Mouse (Mus musculus) CH12.LX (cell line): Measurements from ENCODE around the gene Ror2.
"Not testable (repeated sequence)": the region's sequence is repeated elsewhere in the genome, so short reads cannot be mapped to it uniquely, and the experiment has no call there.

Source experiments
- CTCF ChIP-seq, 2 experiments: IDR thresholded peaks in 1 of 2; conservative IDR thresholded peaks in 1 of 2; 2 replicates each; pipeline ENCODE4 v1.5.1; 2011 to 2012; ENCODE audit warnings: low read depth in 2 of 2, low read length in 2 of 2, improper control_type of control experiment in 1 of 2, inconsistent platforms in 1 of 2, mild to moderate bottlenecking in 1 of 2, moderate library complexity in 1 of 2
- EP300 ChIP-seq: IDR thresholded peaks from 2 replicates; pipeline ENCODE4 v1.6.1; 2011; ENCODE audit warnings: low read length, improper control_type of control experiment
- HCFC1 ChIP-seq: IDR thresholded peaks from 2 replicates; pipeline ENCODE4 v1.6.1; 2012; ENCODE audit warnings: low read depth, mild to moderate bottlenecking, inconsistent platforms, low read length, improper control_type of control experiment
- JUN ChIP-seq: IDR thresholded peaks from 2 replicates; pipeline ENCODE4 v1.6.1; 2011; ENCODE audit warnings: low read depth, mild to moderate bottlenecking, low read length, improper control_type of control experiment, moderate library complexity; ENCODE audit not compliant: insufficient read depth
- POLR2A ChIP-seq: IDR thresholded peaks from 2 replicates; pipeline ENCODE4 v1.6.1; 2011; ENCODE audit warnings: low read depth, mild to moderate bottlenecking, improper control_type of control experiment, low read length
- POLR2AphosphoS2 ChIP-seq: IDR thresholded peaks from 2 replicates; pipeline ENCODE4 v1.6.1; 2011; ENCODE audit warnings: low read depth, low read length, improper control_type of control experiment
- RCOR1 ChIP-seq: conservative IDR thresholded peaks from 2 replicates; pipeline ENCODE4 v1.6.1; 2012; ENCODE audit warnings: low read depth, mild to moderate bottlenecking, inconsistent platforms, low read length, improper control_type of control experiment
- USF1 ChIP-seq: IDR thresholded peaks from 2 replicates; pipeline ENCODE4 v1.6.1; 2014; ENCODE audit warnings: low read depth, mild to moderate bottlenecking, inconsistent platforms, low read length, improper control_type of control experiment
- USF2 ChIP-seq: conservative IDR thresholded peaks from 2 replicates; pipeline ENCODE4 v1.6.1; 2011; ENCODE audit warnings: low read depth, low read length, improper control_type of control experiment

DNA sequence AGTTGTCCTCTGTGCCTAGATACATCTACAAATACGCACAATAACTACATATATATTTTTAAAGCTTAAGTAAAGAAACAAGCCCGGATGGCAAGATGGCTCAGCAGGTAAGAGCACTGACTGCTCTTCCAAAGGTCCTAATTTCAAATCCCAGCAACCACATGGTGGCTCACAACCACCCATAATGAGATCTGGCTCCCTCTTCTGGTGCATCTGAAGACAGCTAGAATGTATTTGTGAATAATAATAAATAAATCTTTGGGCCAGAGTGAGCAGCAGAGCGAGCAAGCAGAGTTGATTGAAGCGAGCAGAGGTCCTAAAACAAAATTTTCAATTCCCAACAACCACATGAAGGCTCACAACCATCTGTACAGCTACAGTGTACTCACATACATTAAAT is 29.8 kb upstream of the Ror2 start:
- TF ChIP-seq POLR2A, POLR2AphosphoS2, USF1, HCFC1, RCOR1, USF2, EP300, JUN: not testable (repeated sequence)
- peak in 1 of 2 experiments; percentile 70; a peak in 2 of 4 replicates for TF ChIP-seq CTCF (conservative IDR thresholded peaks at IDR 0.05 in 1 of 2, IDR thresholded peaks at IDR 0.05 in 1 of 2; ENCODE audit: low read depth in 2 of 2, low read length in 2 of 2)
